Mouse (Mus musculus): ENCODE results near the gene Letm1. TPM values are rescaled to one million over a fixed set of nuclear protein-coding genes. Genes with fewer than 3 reads are reported as not detected.
A peak's percentile ranks its signal among the peaks of the same experiment; 100 is the strongest.

Gene Letm1
- polyA plus RNA-seq, 1 experiment from 2014 or later, result 54.6 TPM

DNA sequence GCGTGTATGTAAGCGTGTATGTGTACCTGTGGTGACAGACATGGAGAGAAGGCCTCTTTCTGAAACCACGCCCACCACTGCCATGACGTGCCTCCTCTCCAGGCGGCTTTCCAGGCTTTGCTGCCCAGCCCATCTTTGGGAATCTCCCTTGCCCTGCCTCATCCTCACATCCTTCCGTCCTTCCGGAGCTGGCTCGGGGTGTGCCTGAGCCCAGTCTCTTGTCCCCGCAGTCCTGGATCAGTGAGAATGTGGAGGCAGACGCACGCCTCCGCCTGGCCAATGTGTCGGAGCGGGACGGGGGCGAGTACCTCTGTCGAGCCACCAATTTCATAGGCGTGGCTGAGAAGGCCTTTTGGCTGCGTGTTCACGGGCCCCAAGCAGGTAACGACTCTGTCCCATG lies 51.6 kb downstream of the Letm1 start:
- no peak for DNase-seq (ENCODE audit: low spot score)
- H3K4me1 ChIP-seq (ENCODE audit: control insufficient read depth, insufficient read depth, low read length), result no peaks in the 10 kb centered on the region
- WGBS, result 42% methylated on average over 21 of the region's 21 CpGs
- H3K4me3 ChIP-seq (ENCODE audit: low read depth, low read length), result no peak overlapping the region
- H3K9me3 ChIP-seq (ENCODE audit: control insufficient read depth, low read length), result no peaks in the 10 kb centered on the region
- H3K27ac ChIP-seq (ENCODE audit: low read depth, low read length), result no peak overlapping the region
- H3K4me2 ChIP-seq (ENCODE audit: low read depth), result no peak overlapping the region
- H3K27me3 ChIP-seq (ENCODE audit: control insufficient read depth, insufficient read depth, low read length), result 0 out of 2 replicates have a peak, but pooled peaks cover 2% of the 10 kb centered on the region
- no peak overlapping the region for H3K9ac ChIP-seq (ENCODE audit: low read length)
- H3K36me3 ChIP-seq (ENCODE audit: control insufficient read depth, insufficient read depth, low read length), result peaks cover 18% of the 10 kb centered on the region
- no peak for ATAC-seq (ENCODE audit: insufficient read depth, low FRiP score, low TSS enrichment)

GRCm38 (mm10) chr5:33730516-33730915 lies 52.1 kb downstream of the Letm1 start:
- 48% methylated on average over 5 of the region's 5 CpGs for WGBS
- Histone ChIP-seq H3K27me3 (ENCODE audit: control insufficient read depth, insufficient read depth, low read length) (0 out of 2 replicates have a peak, but pooled peaks cover 2% of the 10 kb centered on the region), H3K4me2 (ENCODE audit: low read depth) (no peak overlapping the region), H3K9me3 (ENCODE audit: control insufficient read depth, low read length) (no peaks in the 10 kb centered on the region), H3K9ac (ENCODE audit: low read length) (no peak overlapping the region), H3K27ac (ENCODE audit: low read depth, low read length) (no peak overlapping the region), H3K36me3 (ENCODE audit: control insufficient read depth, insufficient read depth, low read length) (peaks cover 18% of the 10 kb centered on the region), H3K4me3 (ENCODE audit: low read depth, low read length) (no peak overlapping the region), H3K4me1 (ENCODE audit: control insufficient read depth, insufficient read depth, low read length) (0 out of 2 replicates have a peak, but pooled peaks cover 5% of the 10 kb centered on the region)
- DNase-seq (ENCODE audit: low spot score) (no peak), ATAC-seq (ENCODE audit: insufficient read depth, low FRiP score, low TSS enrichment) (no peak)

DNA sequence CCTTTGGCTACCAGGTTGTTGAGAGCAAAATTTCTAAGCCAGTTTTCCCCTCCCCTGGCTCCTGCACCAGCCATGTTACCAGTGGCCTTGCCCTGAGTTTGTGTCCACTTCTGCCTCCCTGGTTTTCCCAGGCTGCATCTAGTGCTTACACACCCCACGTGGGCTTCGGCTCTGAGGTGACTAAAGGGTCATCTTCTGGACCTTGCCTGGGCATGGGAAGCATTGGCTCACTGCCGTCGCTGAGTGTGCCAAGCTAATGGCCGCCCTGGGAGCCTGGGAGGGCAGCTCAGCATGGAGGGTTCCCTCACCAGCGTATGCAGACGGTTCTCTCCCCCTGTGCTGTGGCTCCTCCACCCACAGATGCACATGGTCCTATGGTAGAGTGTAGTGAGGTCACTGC lies 53.8 kb downstream of the Letm1 start:
- no peak overlapping the region for H3K4me3 ChIP-seq (ENCODE audit: low read depth, low read length)
- H3K27ac ChIP-seq (ENCODE audit: low read depth, low read length), result no peak overlapping the region
- ATAC-seq (ENCODE audit: insufficient read depth, low FRiP score, low TSS enrichment) (no peak), DNase-seq (ENCODE audit: low spot score) (no peak)
- H3K4me2 ChIP-seq (ENCODE audit: low read depth), result no peak overlapping the region
- peaks cover 8% of the 10 kb centered on the region; the same call in 1 of the 2 replicates for H3K27me3 ChIP-seq (ENCODE audit: control insufficient read depth, insufficient read depth, low read length)
- peaks cover 12% of the 10 kb centered on the region for H3K4me1 ChIP-seq (ENCODE audit: control insufficient read depth, insufficient read depth, low read length)
- no peaks in the 10 kb centered on the region for H3K9me3 ChIP-seq (ENCODE audit: control insufficient read depth, low read length)
- no peak overlapping the region; the same call in 1 of the 2 replicates for H3K9ac ChIP-seq (ENCODE audit: low read length)
- 82% methylated on average over 7 of the region's 7 CpGs for WGBS
- peaks cover 17% of the 10 kb centered on the region for H3K36me3 ChIP-seq (ENCODE audit: control insufficient read depth, insufficient read depth, low read length)

DNA sequence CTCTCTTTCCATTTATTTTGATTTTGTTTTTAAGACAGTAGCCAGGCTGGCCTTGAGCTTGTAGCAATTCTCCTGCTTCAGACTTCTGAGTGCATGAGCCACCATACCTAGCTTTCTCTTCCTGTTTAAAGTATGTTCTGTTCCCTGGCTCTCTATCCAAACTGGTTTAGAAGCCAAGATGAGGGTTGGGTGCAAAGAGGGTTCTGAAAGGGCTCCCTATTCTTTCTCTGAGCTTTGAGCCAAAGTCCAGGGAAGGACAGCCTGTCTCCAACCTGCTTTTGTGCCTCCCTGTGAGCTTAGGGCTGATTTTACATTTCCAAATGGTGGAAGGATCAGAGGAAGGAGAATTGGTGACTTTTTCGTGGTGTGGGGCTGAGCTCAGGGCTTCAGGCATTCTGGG lies 55.7 kb downstream of the Letm1 start:
- H3K36me3 ChIP-seq (ENCODE audit: control insufficient read depth, insufficient read depth, low read length), result peaks cover 14% of the 10 kb centered on the region
- WGBS, result 81% methylated on average over 1 of the region's 1 CpGs

DNA sequence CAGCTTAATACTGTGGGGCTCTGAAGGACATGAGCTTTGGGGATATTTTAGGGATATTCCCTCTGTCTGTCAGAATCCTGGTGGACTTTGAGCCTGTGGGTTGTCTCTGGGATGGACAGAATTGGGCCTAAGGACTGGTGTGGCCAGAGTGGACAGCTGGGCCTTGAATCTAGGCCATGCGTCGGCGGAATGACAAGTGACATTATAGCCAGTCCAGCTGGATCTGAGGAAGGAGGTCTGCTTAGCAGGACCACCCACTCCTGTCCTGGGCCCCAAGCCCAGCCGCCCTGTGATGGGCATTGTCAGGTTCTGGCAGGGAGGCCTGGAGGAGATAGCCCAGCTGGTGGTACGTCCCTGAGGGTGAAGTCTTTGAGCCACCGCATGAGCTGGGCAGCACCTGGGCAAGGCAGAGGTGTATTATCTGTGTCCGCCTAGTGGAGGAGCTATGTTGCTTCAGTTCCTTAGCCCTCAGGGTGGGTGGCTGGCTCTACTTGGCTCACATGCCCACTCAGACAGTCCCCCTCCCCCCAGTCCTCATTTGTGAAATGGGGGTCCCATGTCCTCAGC lies 56.5 kb downstream of the Letm1 start:
- peaks cover 12% of the 10 kb centered on the region for H3K36me3 ChIP-seq (ENCODE audit: control insufficient read depth, insufficient read depth, low read length)
- no peak overlapping the region for H3K4me3 ChIP-seq (ENCODE audit: low read depth, low read length)
- DNase-seq (ENCODE audit: low spot score) (no peak), ATAC-seq (ENCODE audit: insufficient read depth, low FRiP score, low TSS enrichment) (no peak)
- H3K4me1 ChIP-seq (ENCODE audit: control insufficient read depth, insufficient read depth, low read length), result peaks cover 17% of the 10 kb centered on the region
- no peak overlapping the region for H3K27ac ChIP-seq (ENCODE audit: low read depth, low read length)
- H3K9ac ChIP-seq (ENCODE audit: low read length), result no peak overlapping the region
- peaks cover 13% of the 10 kb centered on the region; the same call in 1 of the 2 replicates for H3K27me3 ChIP-seq (ENCODE audit: control insufficient read depth, insufficient read depth, low read length)
- 73% methylated on average over 7 of the region's 7 CpGs for WGBS
- peak overlapping the region; percentile 95 for H3K4me2 ChIP-seq (ENCODE audit: low read depth)
- no peaks in the 10 kb centered on the region for H3K9me3 ChIP-seq (ENCODE audit: control insufficient read depth, low read length)

More for the DNA sequence above, 55.7 kb downstream of the Letm1 start:
- H3K9me3 ChIP-seq (ENCODE audit: control insufficient read depth, low read length), result no peaks in the 10 kb centered on the region
- DNase-seq (ENCODE audit: low spot score), result no peak
- ATAC-seq (ENCODE audit: insufficient read depth, low FRiP score, low TSS enrichment), result no peak
- H3K4me2 ChIP-seq (ENCODE audit: low read depth), result no peak overlapping the region
- H3K9ac ChIP-seq (ENCODE audit: low read length), result no peak overlapping the region
- H3K27me3 ChIP-seq (ENCODE audit: control insufficient read depth, insufficient read depth, low read length), result peaks cover 13% of the 10 kb centered on the region; the same call in 1 of the 2 replicates
- H3K4me3 ChIP-seq (ENCODE audit: low read depth, low read length), result no peak overlapping the region
- no peak overlapping the region for H3K27ac ChIP-seq (ENCODE audit: low read depth, low read length)
- H3K4me1 ChIP-seq (ENCODE audit: control insufficient read depth, insufficient read depth, low read length), result peaks cover 17% of the 10 kb centered on the region

- peaks cover 13% of the 10 kb centered on the region; the same call in 1 of the 2 replicates for H3K27me3 ChIP-seq (ENCODE audit: control insufficient read depth, insufficient read depth, low read length)
- peak; percentile 43; the same call in 1 of the 2 replicates for ATAC-seq (ENCODE audit: insufficient read depth, low FRiP score, low TSS enrichment)
- H3K4me1 ChIP-seq (ENCODE audit: control insufficient read depth, insufficient read depth, low read length), result peaks cover 21% of the 10 kb centered on the region
- DNase-seq (ENCODE audit: low spot score), result peak; percentile 82
- peak overlapping the region; percentile 91 for H3K9ac ChIP-seq (ENCODE audit: low read length)
- no peaks in the 10 kb centered on the region for H3K9me3 ChIP-seq (ENCODE audit: control insufficient read depth, low read length)
- peak overlapping the region; percentile 90 for H3K4me3 ChIP-seq (ENCODE audit: low read depth, low read length)
- H3K36me3 ChIP-seq (ENCODE audit: control insufficient read depth, insufficient read depth, low read length), result peaks cover 5% of the 10 kb centered on the region
- H3K27ac ChIP-seq (ENCODE audit: low read depth, low read length), result peak overlapping the region; percentile 56
- peak overlapping the region; percentile 95 for H3K4me2 ChIP-seq (ENCODE audit: low read depth)
- 1% methylated on average over 36 of the region's 36 CpGs for WGBS
These were observed 58.8 kb downstream of the Letm1 start for GRCm38 (mm10) chr5:33723641-33724465.

DNA sequence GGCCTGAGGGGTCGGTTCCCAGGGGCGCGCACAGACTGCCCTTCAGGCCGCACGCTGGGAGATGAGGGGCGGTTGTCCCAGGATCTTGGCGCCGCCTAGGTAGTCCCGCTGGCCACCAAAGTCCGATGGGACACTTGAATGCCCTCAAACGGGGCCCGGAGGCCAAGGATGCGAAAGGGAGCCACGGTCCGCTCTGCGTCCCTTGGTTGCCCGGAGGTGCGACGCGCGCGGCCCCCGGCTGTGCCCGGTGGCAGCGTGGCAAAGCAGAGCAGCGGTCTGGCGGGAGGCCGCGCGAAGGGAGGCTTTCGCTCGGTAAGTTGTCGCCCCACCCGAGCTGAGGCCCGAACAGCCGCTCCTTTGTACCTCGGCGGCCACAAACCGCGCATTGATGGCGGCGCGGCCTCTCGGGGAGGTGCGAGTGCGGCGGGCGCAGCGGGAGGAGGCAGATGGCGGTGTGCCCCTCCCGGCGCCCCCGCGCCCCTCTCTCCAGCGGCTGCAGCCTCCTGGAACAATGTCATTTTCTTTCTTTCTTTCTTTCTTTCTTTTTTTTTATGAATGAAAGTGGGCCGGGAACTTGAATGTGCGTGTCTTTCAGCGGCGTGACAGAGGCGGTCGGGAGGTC lies 59.5 kb downstream of the Letm1 start:
- under 1% methylated on average over 55 of the region's 61 CpGs for WGBS
- DNase-seq (ENCODE audit: low spot score) (peak; percentile 61), ATAC-seq (ENCODE audit: insufficient read depth, low FRiP score, low TSS enrichment) (peak; percentile 21; the same call in 1 of the 2 replicates)
- H3K9ac ChIP-seq (ENCODE audit: low read length), result peak overlapping the region; percentile 91
- H3K9me3 ChIP-seq (ENCODE audit: control insufficient read depth, low read length), result no peaks in the 10 kb centered on the region
- H3K4me1 ChIP-seq (ENCODE audit: control insufficient read depth, insufficient read depth, low read length), result peaks cover 24% of the 10 kb centered on the region
- H3K4me3 ChIP-seq (ENCODE audit: low read depth, low read length), result peak overlapping the region; percentile 90
- H3K27me3 ChIP-seq (ENCODE audit: control insufficient read depth, insufficient read depth, low read length), result peaks cover 13% of the 10 kb centered on the region; the same call in 1 of the 2 replicates
- peak overlapping the region; percentile 85 for H3K27ac ChIP-seq (ENCODE audit: low read depth, low read length)
- H3K4me2 ChIP-seq (ENCODE audit: low read depth), result peak overlapping the region; percentile 95
- H3K36me3 ChIP-seq (ENCODE audit: control insufficient read depth, insufficient read depth, low read length), result peaks cover 2% of the 10 kb centered on the region; the same call in 1 of the 2 replicates

DNA sequence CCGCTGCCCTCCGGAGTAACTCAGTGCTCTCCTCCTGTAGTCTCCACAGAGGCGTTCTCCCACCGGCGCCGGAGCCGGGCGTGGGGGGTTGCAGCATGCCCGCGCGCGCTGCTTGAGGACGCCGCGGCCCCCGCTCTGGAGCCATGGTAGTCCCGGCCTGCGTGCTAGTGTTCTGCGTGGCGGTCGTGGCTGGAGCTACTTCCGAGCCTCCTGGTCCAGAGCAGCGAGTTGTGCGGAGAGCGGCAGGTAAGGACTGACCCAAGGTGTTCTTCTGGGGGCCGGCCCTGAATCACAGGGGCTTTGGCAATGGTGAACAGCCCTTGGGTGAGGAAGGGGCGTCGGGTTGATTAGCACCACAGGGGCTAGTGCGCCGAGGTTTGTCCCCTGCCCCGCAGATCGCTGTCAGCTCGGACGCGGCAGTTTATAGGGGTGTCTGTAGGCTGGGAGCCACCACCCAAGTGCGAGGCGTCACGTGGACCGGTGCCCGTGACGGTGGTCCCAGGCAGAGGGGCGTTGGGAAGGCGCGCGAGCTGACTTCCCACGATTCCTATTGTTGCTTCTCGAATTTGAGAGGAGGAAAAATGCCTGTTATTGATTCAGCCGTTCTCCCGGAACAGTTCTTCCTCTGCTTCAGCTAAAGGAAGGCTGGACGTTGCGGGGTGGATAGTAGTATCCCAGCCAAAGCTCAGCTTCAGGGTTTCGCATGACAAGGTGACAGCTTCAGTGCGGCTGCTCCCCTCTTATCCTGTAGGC lies 60.2 kb downstream of the Letm1 start:
- peaks cover 13% of the 10 kb centered on the region; the same call in 1 of the 2 replicates for H3K27me3 ChIP-seq (ENCODE audit: control insufficient read depth, insufficient read depth, low read length)
- DNase-seq (ENCODE audit: low spot score), result peak; percentile 49
- under 1% methylated on average over 50 of the region's 53 CpGs for WGBS
- H3K9me3 ChIP-seq (ENCODE audit: control insufficient read depth, low read length), result no peaks in the 10 kb centered on the region
- H3K9ac ChIP-seq (ENCODE audit: low read length), result peak overlapping the region; percentile 91
- peak overlapping the region; percentile 95 for H3K4me2 ChIP-seq (ENCODE audit: low read depth)
- H3K4me1 ChIP-seq (ENCODE audit: control insufficient read depth, insufficient read depth, low read length), result peaks cover 24% of the 10 kb centered on the region
- H3K4me3 ChIP-seq (ENCODE audit: low read depth, low read length), result peak overlapping the region; percentile 90
- peak overlapping the region; percentile 85 for H3K27ac ChIP-seq (ENCODE audit: low read depth, low read length)
- H3K36me3 ChIP-seq (ENCODE audit: control insufficient read depth, insufficient read depth, low read length), result peaks cover 2% of the 10 kb centered on the region; the same call in 1 of the 2 replicates
- ATAC-seq (ENCODE audit: insufficient read depth, low FRiP score, low TSS enrichment), result no peak; the same call in 1 of the 2 replicates
